Mouse (Mus musculus) ovary, postnatal 10 days (tissue): ENCODE measurements at regions not wholly inside any gene's neighbourhood (a gene's known extent, or its start where the extent isn't known, plus 50 kb on each side); places are given as distances from the start of the nearest gene placed in this dataset.

Experiments used
- DNase-seq: peaks from one replicate; pipeline ENCODE4 v3.0.0; 2022; ENCODE audit warnings: low spot score

GRCm38 (mm10) chr10:117541487-117541886 is 87.8 kb upstream of the Cpm start:
- DNase-seq: no peak

DNA sequence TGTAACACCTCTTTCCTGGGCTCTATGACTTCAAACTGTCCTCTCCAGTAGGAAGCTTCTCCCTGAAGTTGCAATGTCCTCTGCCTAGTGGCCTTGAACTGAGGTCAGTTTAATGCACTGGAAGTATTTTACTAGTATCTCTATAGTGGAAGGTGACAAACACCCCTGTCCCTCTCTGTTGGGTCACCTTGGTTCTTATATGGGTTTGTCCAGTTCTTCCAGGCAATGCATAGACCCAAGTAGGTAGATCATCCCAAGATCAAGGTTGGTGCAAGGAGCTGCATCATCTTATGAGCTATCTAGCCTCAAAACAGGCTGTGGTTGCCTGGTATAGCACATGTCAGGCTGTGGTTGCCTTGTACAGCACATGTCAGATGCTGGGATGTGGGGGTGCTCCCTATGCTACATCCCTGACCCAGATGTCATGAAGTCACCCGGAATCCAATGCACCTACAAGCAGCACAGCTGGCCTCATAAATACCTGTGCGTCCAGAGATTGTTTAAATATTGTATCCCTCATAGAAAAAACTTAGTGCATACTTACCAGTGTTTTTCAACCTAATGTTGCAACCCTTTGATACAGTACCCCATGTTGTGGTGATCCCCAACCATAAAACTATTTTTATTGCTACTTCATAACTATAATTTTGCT is 88.4 kb upstream of the Cpm start:
- no peak for DNase-seq

DNA sequence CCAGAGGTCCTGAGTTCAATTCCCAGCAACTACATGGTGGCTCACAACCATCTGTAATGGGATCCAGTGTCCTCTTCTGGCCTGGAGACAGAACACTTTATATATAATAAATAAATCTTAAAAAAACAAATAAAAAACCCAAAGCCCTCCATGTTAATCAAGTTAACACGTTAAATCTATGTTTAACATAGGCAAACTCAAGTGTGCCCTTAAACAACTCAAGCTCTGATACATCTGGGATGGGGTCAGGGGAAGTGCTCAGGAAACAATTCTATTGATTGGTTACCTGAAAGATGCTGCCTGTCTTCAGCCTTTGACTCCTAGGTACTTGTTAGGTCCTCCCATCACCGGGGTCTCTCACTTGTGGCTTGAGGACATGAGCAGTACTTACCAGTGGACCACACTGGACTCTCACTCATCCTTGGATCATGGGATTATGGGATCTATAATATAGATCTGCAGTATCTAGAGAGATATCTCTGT is 89.1 kb upstream of the Cpm start:
- no peak for DNase-seq

DNA sequence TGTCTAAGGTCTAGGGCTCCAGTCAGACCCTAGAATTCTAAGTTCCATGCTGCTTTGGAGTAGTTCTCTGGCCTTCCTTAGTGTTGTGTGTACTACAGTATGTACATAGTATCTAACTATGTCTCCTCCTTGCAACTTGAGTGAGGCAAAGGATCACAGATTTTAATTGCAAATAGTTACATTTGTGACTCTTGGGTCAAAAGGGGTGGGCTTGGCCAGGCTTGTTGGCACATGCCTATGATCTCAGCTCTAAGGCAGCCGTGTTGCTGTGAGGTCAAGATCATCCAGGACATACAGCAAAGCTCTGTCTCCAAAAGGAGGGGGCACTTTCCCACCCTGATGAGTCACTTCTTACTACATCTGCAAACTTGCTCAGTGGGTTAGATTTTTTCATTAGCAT is 89.8 kb upstream of the Cpm start:
- no peak for DNase-seq

DNA sequence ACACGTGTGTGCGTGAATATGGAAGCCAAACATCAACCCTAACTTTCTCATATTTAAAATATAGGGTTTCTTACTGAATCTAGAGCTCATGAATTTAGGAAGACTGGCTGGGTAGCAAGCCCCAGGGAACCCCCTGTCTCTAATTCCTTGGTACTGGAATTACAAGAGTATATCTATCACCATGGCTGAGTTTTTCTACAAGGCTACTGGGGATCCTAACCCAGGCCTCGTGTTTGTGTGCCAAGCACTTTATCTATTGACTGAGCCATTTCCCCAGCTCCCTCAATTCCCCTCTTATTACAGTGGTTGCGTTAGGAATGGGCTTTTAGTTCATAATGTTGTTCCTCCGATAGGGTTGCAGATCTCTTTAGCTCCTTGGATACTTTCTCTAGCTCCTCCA is 90.6 kb upstream of the Cpm start:
- no peak for DNase-seq

- DNase-seq: no peak
Observed at GRCm38 (mm10) chr10:117536769-117537599, 92.3 kb upstream of the Cpm start.

DNA sequence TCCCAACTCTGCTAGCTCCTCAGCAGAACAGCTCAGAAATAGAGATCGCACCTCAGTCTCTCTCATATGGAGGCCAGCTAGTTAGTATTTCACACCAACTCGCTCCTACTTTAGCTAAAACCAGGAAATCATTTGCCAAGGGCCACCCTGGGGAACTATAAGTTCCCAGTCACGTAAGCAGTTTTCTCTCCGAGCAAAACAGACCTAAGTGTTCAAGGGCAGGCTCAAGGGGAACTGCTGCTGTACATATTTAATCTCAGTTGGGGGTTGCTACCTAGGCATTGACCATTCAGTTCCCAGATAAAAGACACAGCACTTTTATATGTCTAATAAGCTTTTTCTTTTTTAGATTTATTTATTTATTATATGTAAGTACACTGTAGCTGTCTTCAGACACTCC is 93.5 kb upstream of the Cpm start:
- DNase-seq: no peak

GRCm38 (mm10) chr10:117534992-117535719 is 94.1 kb upstream of the Cpm start:
- no peak for DNase-seq

DNA sequence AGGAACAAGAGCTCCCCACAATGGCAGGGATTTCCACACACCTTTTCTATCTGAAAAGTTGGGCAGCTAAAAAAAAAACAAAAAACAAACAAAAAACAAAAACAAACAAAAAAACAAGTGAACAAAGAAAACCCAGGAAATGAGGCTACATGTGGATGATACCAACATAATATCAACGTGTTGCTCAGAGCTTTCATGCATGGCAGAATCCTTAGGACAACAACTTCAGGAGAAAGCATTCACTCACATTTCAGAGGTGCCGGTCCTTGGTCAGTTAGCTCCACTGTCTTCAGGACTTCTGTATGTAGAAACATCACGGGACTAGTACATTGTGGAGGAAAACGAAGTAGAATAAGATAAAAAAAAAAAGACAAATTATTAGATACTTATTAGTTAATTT is 94.8 kb upstream of the Cpm start:
- no peak for DNase-seq

DNA sequence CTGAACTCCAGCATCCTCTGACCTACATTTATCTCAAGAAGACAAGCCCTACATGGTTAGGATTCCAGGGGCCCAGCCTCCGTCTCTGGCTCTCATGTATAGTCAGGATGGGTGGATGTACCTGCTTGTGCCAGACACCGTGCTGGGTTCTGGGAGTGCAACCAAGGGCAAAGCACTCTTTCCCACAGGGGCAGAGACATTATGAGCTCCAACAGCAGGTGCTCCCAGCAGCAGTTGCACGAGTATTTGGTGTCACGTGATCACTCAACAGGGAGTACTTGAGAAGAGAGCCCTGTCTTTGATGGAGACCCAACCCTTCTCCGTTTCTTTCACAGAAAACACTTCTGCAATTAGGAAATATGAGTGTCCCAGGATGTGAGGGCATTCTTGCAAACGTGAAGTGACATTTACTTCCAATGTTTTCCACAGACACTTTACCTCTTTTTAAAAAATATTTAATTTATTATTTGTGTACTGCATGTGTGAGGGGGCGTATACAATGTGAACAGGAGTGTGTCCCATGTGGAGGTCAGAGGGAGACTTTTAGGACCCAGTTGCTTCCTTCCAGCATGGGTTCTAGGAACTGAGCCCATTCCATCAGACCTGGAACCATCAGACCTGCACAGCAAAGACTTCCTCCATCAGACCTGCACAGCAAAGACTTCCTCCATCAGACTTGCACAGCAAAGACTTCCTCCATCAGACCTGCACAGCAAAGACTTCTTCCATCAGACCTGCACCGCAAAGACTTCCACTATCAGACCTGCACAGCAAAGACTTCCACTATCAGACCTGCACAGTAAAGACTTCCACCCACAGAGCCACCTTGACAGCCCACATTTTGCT is 95.5 kb upstream of the Cpm start:
- no peak for DNase-seq

DNA sequence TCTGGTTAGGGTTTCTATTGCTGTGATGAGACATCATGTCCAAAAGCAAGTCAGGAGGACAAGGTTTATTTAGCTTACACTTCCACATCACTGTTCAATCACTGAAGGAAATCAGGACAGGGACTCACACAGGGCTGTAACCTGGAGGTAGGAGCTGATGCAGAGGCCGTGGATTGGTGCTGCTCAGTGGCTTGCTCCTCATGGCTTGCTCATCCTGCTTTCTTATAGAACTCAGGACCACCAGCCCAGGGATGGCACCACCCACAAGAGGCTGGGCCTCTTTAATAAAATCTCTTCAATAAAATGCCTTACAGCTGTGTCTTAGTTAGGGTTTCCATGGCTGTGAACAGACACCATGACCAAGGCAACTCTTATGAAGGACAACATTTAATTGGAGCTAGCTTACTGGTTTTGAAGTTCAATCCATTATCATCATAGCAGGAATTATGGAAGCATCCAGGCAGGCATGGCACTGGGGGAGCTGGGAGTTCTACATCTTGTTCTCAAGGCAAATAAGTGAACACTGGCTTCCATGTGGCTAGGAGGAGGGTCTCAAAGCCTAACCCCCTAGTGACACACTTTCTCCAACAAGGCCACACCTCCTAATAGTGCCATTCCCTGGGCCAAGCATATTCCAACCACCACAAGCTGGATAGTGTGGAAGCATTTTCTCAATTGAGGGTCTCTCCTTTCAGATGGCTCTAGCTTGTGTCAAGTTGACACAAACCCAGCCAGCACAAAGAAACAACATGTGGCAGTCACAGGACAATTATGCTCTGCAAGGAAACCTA is 96.4 kb upstream of the Cpm start:
- no peak for DNase-seq

GRCm38 (mm10) chr10:117531798-117532747 is 97.2 kb upstream of the Cpm start:
- no peak for DNase-seq

DNA sequence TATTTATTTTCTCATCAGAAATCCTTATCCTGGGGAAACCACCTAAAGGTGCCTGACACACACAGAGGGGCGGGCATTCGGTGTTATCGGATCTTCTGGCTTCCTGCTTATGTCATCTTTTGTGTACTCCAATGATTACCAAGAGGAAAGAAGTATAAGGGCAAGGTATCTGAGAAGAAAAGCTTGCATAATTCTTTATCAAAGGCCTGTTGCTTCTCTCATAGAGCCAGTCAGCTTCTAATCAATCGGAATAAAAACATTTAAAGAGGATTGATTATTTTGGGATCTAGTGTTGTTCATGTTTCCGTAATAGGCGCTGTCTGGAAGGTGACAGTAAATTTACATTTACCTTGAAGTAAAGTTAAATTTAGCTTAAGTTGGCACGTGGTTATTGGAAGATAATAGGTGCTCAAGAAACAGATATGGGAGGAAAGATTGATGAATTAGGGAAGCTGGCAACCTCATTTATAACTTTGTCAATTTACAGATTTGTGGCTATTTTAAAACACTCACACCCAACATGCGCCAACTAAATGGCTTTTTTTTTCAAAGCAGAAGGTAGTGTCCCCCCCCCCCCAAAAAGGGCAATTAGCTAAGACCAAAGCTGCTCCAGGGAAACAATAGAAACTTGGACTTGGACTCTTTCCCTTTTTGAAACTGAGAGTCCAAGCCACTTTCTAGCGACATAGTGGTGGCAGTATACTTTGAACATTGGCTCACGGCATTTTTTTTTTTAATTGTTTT is 98.3 kb upstream of the Cpm start:
- no peak for DNase-seq

GRCm38 (mm10) chr10:117530007-117530858 is 99.1 kb upstream of the Cpm start:
- DNase-seq: no peak

- DNase-seq: no peak
Observed at GRCm38 (mm10) chr10:117529269-117530006, 99.9 kb upstream of the Cpm start.

DNA sequence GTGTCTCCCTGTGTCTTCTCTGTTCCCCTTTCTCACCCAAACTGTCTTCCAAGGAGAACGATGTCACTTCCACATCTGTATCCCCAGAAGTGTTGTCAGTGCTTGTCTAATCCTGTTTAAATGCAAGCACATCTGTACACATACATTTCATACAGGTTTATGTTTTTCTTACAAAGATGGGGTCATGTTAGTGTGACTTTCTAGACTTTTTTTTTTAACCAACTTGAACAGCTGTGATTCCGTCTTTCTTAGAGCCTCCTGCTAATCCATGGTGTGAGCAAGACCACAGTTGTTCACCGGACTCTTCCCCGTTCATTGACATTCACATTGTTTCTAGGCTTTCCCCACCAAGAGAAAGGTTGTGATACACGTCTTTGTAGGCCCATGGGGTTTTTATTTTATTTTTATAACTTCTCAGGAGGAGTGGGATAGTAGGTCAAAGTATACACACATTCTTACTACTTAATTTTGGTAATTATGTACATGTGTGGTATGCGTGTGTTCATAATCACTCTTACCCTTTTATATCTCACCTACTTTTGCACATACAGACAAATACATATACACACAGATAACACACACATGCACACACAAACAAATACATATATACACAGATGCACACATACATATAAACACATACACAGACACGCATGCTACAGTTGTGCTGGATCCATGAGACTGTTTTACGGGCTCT is 100.6 kb upstream of the Cpm start:
- DNase-seq: no peak

- no peak for DNase-seq
Observed at GRCm38 (mm10) chr10:117527979-117528378, 101.3 kb upstream of the Cpm start.
